In the genomic region with DNA sequence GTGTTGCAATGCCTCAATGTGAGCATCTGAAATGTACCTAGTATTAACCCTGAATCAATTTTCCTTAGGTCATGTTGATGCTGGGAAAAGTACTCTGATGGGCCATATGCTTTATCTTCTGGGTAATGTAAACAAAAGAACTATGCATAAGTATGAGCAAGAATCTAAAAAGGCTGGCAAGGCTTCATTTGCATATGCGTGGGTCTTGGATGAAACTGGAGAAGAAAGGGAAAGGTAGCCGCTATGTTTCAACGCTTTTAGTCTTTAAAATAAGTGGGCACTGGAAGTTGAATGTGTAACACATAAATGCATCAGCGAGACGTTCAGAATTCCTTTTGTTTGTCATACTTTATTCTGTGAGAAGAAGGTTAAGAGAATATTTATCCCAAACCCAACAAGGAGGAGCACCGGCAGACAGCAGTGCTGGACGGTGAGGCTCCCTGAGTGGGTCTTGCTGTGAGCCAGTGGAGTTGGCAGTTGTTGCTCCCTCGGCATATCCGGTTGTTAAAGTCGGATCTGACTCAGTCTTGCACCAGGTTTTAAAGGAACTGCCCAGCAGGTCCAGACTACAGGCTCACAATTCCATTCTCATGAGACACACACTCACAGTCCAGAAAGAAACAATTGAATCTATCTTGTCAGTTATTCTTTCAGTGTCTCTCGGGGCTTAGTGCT, we compare ENCODE assay signal across 17 mouse cellular contexts. TPM values are rescaled to one million over a fixed set of nuclear protein-coding genes. Genes with fewer than 3 reads are reported as not detected.
DNase-seq lines count a peak whose midpoint lies in the region.
"Had no signal": no experiment of that assay in that cellular context is flagged by ENCODE, and none has a peak within 500 bp of the region (broad histone marks: within the 10 kb centered on the region; RNA-seq: fewer than 3 reads in every experiment).

No protein-coding gene starts in this region.

- peak; percentile 27 to 42 for DNase-seq in left cerebral cortex, adult 18-20 months (ENCODE audit: low spot score in 2 of 2)
- no peak for DNase-seq in left cerebral cortex, adult 11 months (ENCODE audit: low spot score)
- DNase-seq in right cerebral cortex, adult 2 months (ENCODE audit: low spot score in 2 of 2) = peak; percentile 25 to 35
- DNase-seq in right cerebral cortex, postnatal 10 days (ENCODE audit: low spot score in 2 of 2) = no peak
- peak; percentile 16 for DNase-seq in NIH3T3 (ENCODE audit: low read depth)
- peak; percentile 66 for DNase-seq in brain, adult 2 months (ENCODE audit: low read depth, low spot score)
- no peak for DNase-seq in embryo, embryonic 11 days
- no peak for DNase-seq in adrenal gland, adult 8-10 months
- DNase-seq: adrenal gland, postnatal 25 days; cerebellum, adult 2 months; cerebellum, postnatal 10 days; gastrocnemius, adult 2 months; gastrocnemius, postnatal 36 days; heart, adult 18-20 months; heart, postnatal 14 days had no signal

RNA-seq across cellular contexts. Expression of a gene that starts 34.6 kb away (rescaled TPM):
- total RNA-seq in left cerebral cortex, adult 18-20 months (2021) = under 1 TPM in 1 of 2 experiments, not detected in 1; 0.16 TPM
- under 1 TPM in 1 of 4 experiments, not detected in 3; 0.30 TPM for total RNA-seq in adrenal gland, adult 8-10 months (2022)
- total RNA-seq: gastrocnemius, adult 2 months; gastrocnemius, postnatal 36 days; heart, adult 18-20 months; heart, postnatal 14 days; hematopoietic stem cell, adult 5-6 weeks; hindbrain, postnatal 0 days had no signal

RNA-seq across cellular contexts. Expression of a gene that starts 46.7 kb away (rescaled TPM):
- 10 to 100 TPM; 60.2 to 63.2 TPM for total RNA-seq in left cerebral cortex, adult 18-20 months (2021)
- 10 to 100 TPM; 63.0 to 74.9 (median 71.5) TPM for total RNA-seq in adrenal gland, adult 8-10 months (2022)

Comparison
In these comparisons a context has a peak if more than half of its experiments do, and no peak if none do; other contexts are left out.
1. DNase-seq: peak in left cerebral cortex, adult 18-20 months (2 of 2), right cerebral cortex, adult 2 months (2 of 2), NIH3T3 (single experiment) and brain, adult 2 months (single experiment); none in left cerebral cortex, adult 11 months (single experiment), right cerebral cortex, postnatal 10 days (0 of 2), embryo, embryonic 11 days (single experiment) and adrenal gland, adult 8-10 months (single experiment).